Mouse (Mus musculus): ENCODE data around the gene Man2b1. TPM values are rescaled to one million over a fixed set of nuclear protein-coding genes. Genes with fewer than 3 reads are reported as not detected.

Man2b1 gene
- polyA plus RNA-seq, 1 experiment: 0.13 TPM

- Histone ChIP-seq H3K36me3 (ENCODE audit: control insufficient read depth) (peaks cover 56% of the 10 kb centered on the region), H3K9me3 (ENCODE audit: control insufficient read depth, low read length) (no peaks in the 10 kb centered on the region), H3K4me3 (replicated peaks) (peak overlapping the region; percentile 91), H3K27me3 (ENCODE audit: control insufficient read depth) (no peaks in the 10 kb centered on the region), H3K4me1 (ENCODE audit: control insufficient read depth) (peaks cover 66% of the 10 kb centered on the region)
- TF ChIP-seq TAL1 (IDR thresholded peaks at IDR 0.05; ENCODE audit: low read length) (no peak), GATA1 (IDR thresholded peaks at IDR 0.05; ENCODE audit: low read length) (no peak)
Measured at GRCm38 (mm10) chr8:85037681-85038531, 45.2 kb upstream of the Man2b1 start.

- TF ChIP-seq TAL1 (IDR thresholded peaks at IDR 0.05; ENCODE audit: low read length) (no peak), GATA1 (IDR thresholded peaks at IDR 0.05; ENCODE audit: low read length) (no peak)
- Histone ChIP-seq H3K9me3 (ENCODE audit: control insufficient read depth, low read length) (no peaks in the 10 kb centered on the region), H3K4me3 (replicated peaks) (no peak overlapping the region), H3K36me3 (ENCODE audit: control insufficient read depth) (peaks cover 95% of the 10 kb centered on the region), H3K27me3 (ENCODE audit: control insufficient read depth) (no peaks in the 10 kb centered on the region), H3K4me1 (ENCODE audit: control insufficient read depth) (peaks cover 24% of the 10 kb centered on the region)
Measured at GRCm38 (mm10) chr8:85043619-85044018, 39.5 kb upstream of the Man2b1 start.

- H3K27me3 ChIP-seq (ENCODE audit: control insufficient read depth): peaks cover 5% of the 10 kb centered on the region
- peaks cover 54% of the 10 kb centered on the region for H3K36me3 ChIP-seq (ENCODE audit: control insufficient read depth)
- H3K9me3 ChIP-seq (ENCODE audit: control insufficient read depth, low read length): no peaks in the 10 kb centered on the region
- no peak for TF ChIP-seq GATA1 (IDR thresholded peaks at IDR 0.05; ENCODE audit: low read length)
- no peak for TF ChIP-seq TAL1 (IDR thresholded peaks at IDR 0.05; ENCODE audit: low read length)
- H3K4me1 ChIP-seq (ENCODE audit: control insufficient read depth): peaks cover 15% of the 10 kb centered on the region
- H3K4me3 ChIP-seq (replicated peaks): no peak overlapping the region
Measured at GRCm38 (mm10) chr8:85057367-85057766, 25.7 kb upstream of the Man2b1 start.

GRCm38 (mm10) chr8:85059879-85060616 is 23.0 kb upstream of the Man2b1 start, which contains the start of gene Fbxw9:
Gene Fbxw9 (plus strand): TSS chr8:85060055.
- no peaks in the 10 kb centered on the region for H3K9me3 ChIP-seq (ENCODE audit: control insufficient read depth, low read length)

GRCm38 (mm10) chr8:85062603-85063002 is 20.5 kb upstream of the Man2b1 start:
- Histone ChIP-seq H3K4me1 (ENCODE audit: control insufficient read depth) (peaks cover 15% of the 10 kb centered on the region), H3K27me3 (ENCODE audit: control insufficient read depth) (peaks cover 5% of the 10 kb centered on the region), H3K4me3 (replicated peaks) (no peak overlapping the region), H3K36me3 (ENCODE audit: control insufficient read depth) (peaks cover 17% of the 10 kb centered on the region), H3K9me3 (ENCODE audit: control insufficient read depth, low read length) (no peaks in the 10 kb centered on the region)
- no peak for TF ChIP-seq GATA1 (IDR thresholded peaks at IDR 0.05; ENCODE audit: low read length)
- no peak for TF ChIP-seq TAL1 (IDR thresholded peaks at IDR 0.05; ENCODE audit: low read length)

More at GRCm38 (mm10) chr8:85059879-85060616, 23.0 kb upstream of the Man2b1 start, which contains the start of gene Fbxw9:
- Histone ChIP-seq H3K4me3 (replicated peaks) (peak within 1 kb of the TSS; percentile 87), H3K4me1 (ENCODE audit: control insufficient read depth) (peaks cover 15% of the 10 kb centered on the region), H3K27me3 (ENCODE audit: control insufficient read depth) (peaks cover 5% of the 10 kb centered on the region), H3K36me3 (ENCODE audit: control insufficient read depth) (peaks cover 27% of the 10 kb centered on the region)
- TF ChIP-seq GATA1 (IDR thresholded peaks at IDR 0.05; ENCODE audit: low read length): no peak
- TF ChIP-seq TAL1 (IDR thresholded peaks at IDR 0.05; ENCODE audit: low read length): no peak

- Histone ChIP-seq H3K4me1 (ENCODE audit: control insufficient read depth) (peaks cover 6% of the 10 kb centered on the region), H3K4me3 (replicated peaks) (no peak overlapping the region), H3K36me3 (ENCODE audit: control insufficient read depth) (peaks cover 15% of the 10 kb centered on the region), H3K27me3 (ENCODE audit: control insufficient read depth) (peaks cover 2% of the 10 kb centered on the region), H3K9me3 (ENCODE audit: control insufficient read depth, low read length) (no peaks in the 10 kb centered on the region)
- TF ChIP-seq TAL1 (IDR thresholded peaks at IDR 0.05; ENCODE audit: low read length): no peak
- TF ChIP-seq GATA1 (IDR thresholded peaks at IDR 0.05; ENCODE audit: low read length): no peak
Measured at GRCm38 (mm10) chr8:85065213-85065612, 17.9 kb upstream of the Man2b1 start.

- no peaks in the 10 kb centered on the region for H3K27me3 ChIP-seq (ENCODE audit: control insufficient read depth)
- no peak for TF ChIP-seq TAL1 (IDR thresholded peaks at IDR 0.05; ENCODE audit: low read length)
- no peak for TF ChIP-seq GATA1 (IDR thresholded peaks at IDR 0.05; ENCODE audit: low read length)
- peaks cover 13% of the 10 kb centered on the region for H3K4me1 ChIP-seq (ENCODE audit: control insufficient read depth)
- H3K4me3 ChIP-seq (replicated peaks): no peak overlapping the region
- H3K36me3 ChIP-seq (ENCODE audit: control insufficient read depth): peaks cover 18% of the 10 kb centered on the region
- H3K9me3 ChIP-seq (ENCODE audit: control insufficient read depth, low read length): no peaks in the 10 kb centered on the region
Measured at GRCm38 (mm10) chr8:85067155-85067554, 15.9 kb upstream of the Man2b1 start.

GRCm38 (mm10) chr8:85067982-85068381 is 15.1 kb upstream of the Man2b1 start, which contains the start of gene Gm5741:
Gene Gm5741 (minus strand): TSS chr8:85067982.
- TF ChIP-seq TAL1 (IDR thresholded peaks at IDR 0.05; ENCODE audit: low read length) (no peak), GATA1 (IDR thresholded peaks at IDR 0.05; ENCODE audit: low read length) (no peak)
- peaks cover 19% of the 10 kb centered on the region for H3K4me1 ChIP-seq (ENCODE audit: control insufficient read depth)
- H3K4me3 ChIP-seq (replicated peaks): no peak within 1 kb of the TSS
- H3K27me3 ChIP-seq (ENCODE audit: control insufficient read depth): no peaks in the 10 kb centered on the region
- H3K9me3 ChIP-seq (ENCODE audit: control insufficient read depth, low read length): no peaks in the 10 kb centered on the region
- H3K36me3 ChIP-seq (ENCODE audit: control insufficient read depth): peaks cover 19% of the 10 kb centered on the region

- H3K4me1 ChIP-seq (ENCODE audit: control insufficient read depth): peaks cover 49% of the 10 kb centered on the region
- no peaks in the 10 kb centered on the region for H3K27me3 ChIP-seq (ENCODE audit: control insufficient read depth)
- H3K4me3 ChIP-seq (replicated peaks): peak overlapping the region; percentile 80
- H3K9me3 ChIP-seq (ENCODE audit: control insufficient read depth, low read length): no peaks in the 10 kb centered on the region
- no peak for TF ChIP-seq GATA1 (IDR thresholded peaks at IDR 0.05; ENCODE audit: low read length)
- TF ChIP-seq TAL1 (IDR thresholded peaks at IDR 0.05; ENCODE audit: low read length): no peak
- peaks cover 45% of the 10 kb centered on the region for H3K36me3 ChIP-seq (ENCODE audit: control insufficient read depth)
Measured at GRCm38 (mm10) chr8:85071041-85071440, 12.0 kb upstream of the Man2b1 start.

Measured in erythroblast, embryonic 14.5 days (primary cell).